Mouse (Mus musculus): ENCODE measurements around the gene Drc3.

GRCm38 (mm10) chr11:60396546-60396945, 43.4 kb downstream of the Drc3 start:
- TF ChIP-seq CTCF (IDR thresholded peaks at IDR 0.05), result no peak
- no peak for TF ChIP-seq EP300 (IDR thresholded peaks at IDR 0.05)
